Mouse (Mus musculus): ENCODE measurements around the gene Bmpr1a. TPM values are rescaled to one million over a fixed set of nuclear protein-coding genes. Genes with fewer than 3 reads are reported as not detected.

The Bmpr1a gene
- polyA plus RNA-seq, 1 experiment from 2014 or later, result 44.9 TPM

DNA sequence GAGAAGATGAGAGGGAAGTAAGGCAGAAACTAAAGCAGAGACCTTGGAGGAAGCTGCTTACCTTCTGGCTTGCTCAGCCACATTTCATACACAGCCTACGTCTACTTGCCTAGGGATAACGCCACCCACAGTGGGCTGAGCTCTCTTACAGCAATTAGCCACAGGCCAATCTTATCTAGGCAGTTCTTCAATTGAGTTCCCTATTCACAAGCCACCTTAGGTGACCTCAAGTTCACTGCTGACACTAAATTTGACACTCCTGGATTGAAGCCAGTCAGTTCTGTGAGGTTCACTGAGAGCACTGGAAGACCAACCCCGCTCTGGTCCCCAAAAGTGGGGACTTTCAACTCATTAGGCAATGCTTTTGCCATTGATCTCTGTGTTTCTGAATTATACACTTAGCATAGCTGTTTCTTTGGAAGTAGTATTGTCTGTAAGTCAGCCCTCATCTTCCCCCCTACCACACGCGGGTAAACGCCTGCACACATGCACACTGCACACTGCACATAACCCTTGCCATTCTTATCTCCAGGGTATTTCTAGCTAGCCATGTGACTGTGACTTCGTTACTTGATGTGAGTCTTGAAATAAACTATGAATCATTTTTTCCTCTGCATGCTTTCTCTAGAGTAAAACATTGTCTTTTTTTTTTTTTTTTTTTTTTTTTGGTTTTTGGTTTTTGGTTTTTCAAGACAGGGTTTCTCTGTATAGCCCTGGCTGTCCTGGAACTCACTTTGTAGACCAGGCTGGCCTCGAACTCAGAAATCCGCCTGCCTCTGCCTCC, 120.0 kb downstream of the Bmpr1a start:
- no peaks in the 10 kb centered on the region for H3K36me3 ChIP-seq (ENCODE audit: control insufficient read depth, insufficient read depth, low read length)
- H3K27ac ChIP-seq (ENCODE audit: low read depth, low read length), result no peak overlapping the region
- no peak for ATAC-seq (ENCODE audit: low FRiP score)
- 0 out of 2 replicates have a peak, but pooled peaks cover 3% of the 10 kb centered on the region for H3K4me1 ChIP-seq (replicated peaks; ENCODE audit: control insufficient read depth, insufficient read depth, low read length)
- no peak overlapping the region for H3K9ac ChIP-seq (ENCODE audit: low read depth, low read length)
- H3K9me3 ChIP-seq (ENCODE audit: control insufficient read depth, low read length), result no peaks in the 10 kb centered on the region
- 95% methylated on average over 9 of the region's 9 CpGs for WGBS
- no peak overlapping the region for H3K4me2 ChIP-seq (replicated peaks; ENCODE audit: low read depth, low read length)
- H3K4me3 ChIP-seq (ENCODE audit: low read depth, low read length), result no peak overlapping the region
- no peak for DNase-seq (ENCODE audit: low spot score)
- H3K27me3 ChIP-seq (ENCODE audit: control insufficient read depth, insufficient read depth, low read length), result no peaks in the 10 kb centered on the region

DNA sequence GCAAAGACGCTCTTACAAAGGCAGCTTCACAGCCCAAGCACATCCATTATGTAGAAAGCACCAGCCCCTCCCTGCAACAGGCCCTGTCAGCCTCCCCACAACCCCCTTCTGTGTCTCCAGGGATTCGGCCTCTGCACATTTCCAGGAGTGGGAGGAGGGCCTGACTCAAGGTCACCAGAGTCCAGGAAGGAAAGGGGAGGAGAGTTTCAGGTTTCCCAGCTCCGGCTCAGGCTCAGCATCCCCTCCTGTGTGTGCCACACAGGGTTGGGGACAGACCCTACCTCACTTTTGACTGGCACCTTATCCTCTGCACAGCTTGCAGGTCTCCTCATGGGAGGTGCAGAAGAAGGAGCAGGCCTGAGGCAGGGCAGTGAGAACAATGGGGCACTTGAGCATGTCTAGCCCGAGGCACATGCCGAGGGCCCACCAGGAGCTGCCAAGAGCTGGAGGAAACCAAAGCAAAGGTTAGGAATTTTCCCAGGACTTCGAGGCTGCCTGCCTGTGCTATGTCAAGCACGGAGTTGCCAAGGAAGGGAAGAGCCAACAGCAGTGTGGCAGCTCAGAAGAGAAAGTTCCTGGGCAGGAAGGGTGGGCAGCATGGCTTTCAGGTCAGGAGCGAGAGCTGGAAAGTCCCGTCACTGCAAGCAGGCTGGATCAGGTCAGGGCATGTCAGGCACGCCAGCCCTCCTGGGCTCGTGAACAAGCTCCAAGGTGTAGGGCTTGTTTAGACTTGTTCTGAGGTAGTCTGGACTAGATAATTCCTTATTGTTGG, 124.4 kb downstream of the Bmpr1a start:
- peak; percentile 64 for DNase-seq (ENCODE audit: low spot score)
- H3K27me3 ChIP-seq (ENCODE audit: control insufficient read depth, insufficient read depth, low read length), result no peaks in the 10 kb centered on the region
- H3K9me3 ChIP-seq (ENCODE audit: control insufficient read depth, low read length), result no peaks in the 10 kb centered on the region
- no peaks in the 10 kb centered on the region for H3K36me3 ChIP-seq (ENCODE audit: control insufficient read depth, insufficient read depth, low read length)
- peak overlapping the region; percentile 36; the same call in 1 of the 2 replicates for H3K27ac ChIP-seq (ENCODE audit: low read depth, low read length)
- H3K4me1 ChIP-seq (replicated peaks; ENCODE audit: control insufficient read depth, insufficient read depth, low read length), result 0 out of 2 replicates have a peak, but pooled peaks cover 3% of the 10 kb centered on the region
- no peak overlapping the region for H3K4me3 ChIP-seq (ENCODE audit: low read depth, low read length)
- no peak overlapping the region for H3K9ac ChIP-seq (ENCODE audit: low read depth, low read length)
- H3K4me2 ChIP-seq (replicated peaks; ENCODE audit: low read depth, low read length), result no peak overlapping the region
- WGBS, result 38% methylated on average over 11 of the region's 11 CpGs
- peak; percentile 48 for ATAC-seq (ENCODE audit: low FRiP score)

GRCm38 (mm10) chr14:34377121-34377520, 126.0 kb downstream of the Bmpr1a start:
- H3K27ac ChIP-seq (ENCODE audit: low read depth, low read length), result no peak overlapping the region
- no peak overlapping the region for H3K9ac ChIP-seq (ENCODE audit: low read depth, low read length)
- H3K9me3 ChIP-seq (ENCODE audit: control insufficient read depth, low read length), result no peaks in the 10 kb centered on the region
- WGBS, result 84% methylated on average over 4 of the region's 4 CpGs
- no peak overlapping the region for H3K4me2 ChIP-seq (replicated peaks; ENCODE audit: low read depth, low read length)
- no peaks in the 10 kb centered on the region for H3K27me3 ChIP-seq (ENCODE audit: control insufficient read depth, insufficient read depth, low read length)
- DNase-seq (ENCODE audit: low spot score), result no peak
- H3K36me3 ChIP-seq (ENCODE audit: control insufficient read depth, insufficient read depth, low read length), result no peaks in the 10 kb centered on the region
- no peak overlapping the region for H3K4me3 ChIP-seq (ENCODE audit: low read depth, low read length)
- H3K4me1 ChIP-seq (replicated peaks; ENCODE audit: control insufficient read depth, insufficient read depth, low read length), result 0 out of 2 replicates have a peak, but pooled peaks cover 3% of the 10 kb centered on the region
- ATAC-seq (ENCODE audit: low FRiP score), result no peak

DNA sequence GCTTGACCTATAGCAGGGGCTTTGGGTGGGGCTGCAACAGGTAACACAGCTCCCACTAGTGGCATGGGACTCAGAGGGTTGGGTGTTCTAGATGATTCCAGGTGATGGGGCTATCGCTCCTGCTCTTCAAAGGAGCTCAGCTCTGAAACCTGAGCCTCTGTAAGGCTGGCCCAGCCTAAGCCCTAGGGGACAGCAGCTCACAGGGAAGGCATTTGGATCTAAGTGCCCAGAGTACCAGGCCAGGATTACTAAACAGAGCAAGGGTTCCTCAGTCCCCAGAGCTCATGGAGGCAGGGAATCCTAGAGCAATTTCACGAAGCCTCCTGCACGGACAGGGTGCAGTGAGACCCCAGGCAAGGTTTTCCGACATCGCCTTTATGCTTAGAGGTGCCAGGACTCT, 127.2 kb downstream of the Bmpr1a start:
- Histone ChIP-seq H3K27ac (ENCODE audit: low read depth, low read length) (no peak overlapping the region), H3K4me1 (replicated peaks; ENCODE audit: control insufficient read depth, insufficient read depth, low read length) (0 out of 2 replicates have a peak, but pooled peaks cover 3% of the 10 kb centered on the region), H3K4me2 (replicated peaks; ENCODE audit: low read depth, low read length) (no peak overlapping the region), H3K4me3 (ENCODE audit: low read depth, low read length) (0 out of 2 replicates have a peak overlapping the region, but pooled peaks have one; percentile 4), H3K36me3 (ENCODE audit: control insufficient read depth, insufficient read depth, low read length) (no peaks in the 10 kb centered on the region), H3K27me3 (ENCODE audit: control insufficient read depth, insufficient read depth, low read length) (no peaks in the 10 kb centered on the region), H3K9ac (ENCODE audit: low read depth, low read length) (no peak overlapping the region), H3K9me3 (ENCODE audit: control insufficient read depth, low read length) (no peaks in the 10 kb centered on the region)
- WGBS, result 86% methylated on average over 5 of the region's 5 CpGs
- no peak for DNase-seq (ENCODE audit: low spot score)
- no peak for ATAC-seq (ENCODE audit: low FRiP score)

- DNase-seq (ENCODE audit: low spot score), result no peak
- Histone ChIP-seq H3K4me2 (replicated peaks; ENCODE audit: low read depth, low read length) (no peak within 1 kb of the TSS), H3K9me3 (ENCODE audit: control insufficient read depth, low read length) (no peaks in the 10 kb centered on the region), H3K27me3 (ENCODE audit: control insufficient read depth, insufficient read depth, low read length) (no peaks in the 10 kb centered on the region), H3K36me3 (ENCODE audit: control insufficient read depth, insufficient read depth, low read length) (no peaks in the 10 kb centered on the region), H3K27ac (ENCODE audit: low read depth, low read length) (peak within 1 kb of the TSS; percentile 45; the same call in 1 of the 2 replicates), H3K4me1 (replicated peaks; ENCODE audit: control insufficient read depth, insufficient read depth, low read length) (0 out of 2 replicates have a peak, but pooled peaks cover 3% of the 10 kb centered on the region), H3K4me3 (ENCODE audit: low read depth, low read length) (peak within 1 kb of the TSS; percentile 4; the same call in 1 of the 2 replicates), H3K9ac (ENCODE audit: low read depth, low read length) (no peak within 1 kb of the TSS)
- no peak for ATAC-seq (ENCODE audit: low FRiP score)
- WGBS, result 80% methylated on average over 13 of the region's 13 CpGs
Measured at GRCm38 (mm10) chr14:34375415-34375904, 127.7 kb downstream of the Bmpr1a start, which contains the start of gene Mmrn2. Mmrn2 (plus strand) TSS chr14:34375465.

DNA sequence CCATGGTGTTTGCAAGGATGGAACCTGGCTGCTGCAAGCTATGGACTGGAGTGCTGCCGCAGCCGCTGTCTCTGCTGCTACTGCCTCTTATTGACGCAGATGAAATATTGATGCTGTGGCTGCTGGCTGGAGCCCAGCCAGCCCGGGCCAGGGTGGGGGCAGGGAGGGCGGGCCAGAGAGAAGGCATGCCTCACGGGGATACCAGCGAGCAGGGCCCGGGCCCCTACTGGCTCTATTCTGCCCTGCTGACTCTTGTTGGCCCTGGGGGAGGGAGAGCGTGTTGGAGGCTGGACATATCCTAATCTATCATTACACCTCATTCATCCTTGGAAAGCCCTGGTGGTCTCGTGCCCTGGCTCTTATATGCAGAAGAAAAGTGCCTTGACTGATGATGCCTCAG, 128.6 kb downstream of the Bmpr1a start, which contains the start of gene Sncg:
Gene Sncg, minus strand, starts transcription at position 213 of the 400 bp plus-strand sequence.
- H3K4me2 ChIP-seq (replicated peaks; ENCODE audit: low read depth, low read length), result peak within 1 kb of the TSS; percentile 21; the same call in 1 of the 2 replicates
- peak; percentile 62 for ATAC-seq (ENCODE audit: low FRiP score)
- H3K9ac ChIP-seq (ENCODE audit: low read depth, low read length), result no peak within 1 kb of the TSS
- peak within 1 kb of the TSS; percentile 45; the same call in 1 of the 2 replicates for H3K27ac ChIP-seq (ENCODE audit: low read depth, low read length)
- no peaks in the 10 kb centered on the region for H3K9me3 ChIP-seq (ENCODE audit: control insufficient read depth, low read length)
- H3K4me1 ChIP-seq (replicated peaks; ENCODE audit: control insufficient read depth, insufficient read depth, low read length), result 0 out of 2 replicates have a peak, but pooled peaks cover 3% of the 10 kb centered on the region
- DNase-seq (ENCODE audit: low spot score), result peak; percentile 41
- H3K36me3 ChIP-seq (ENCODE audit: control insufficient read depth, insufficient read depth, low read length), result no peaks in the 10 kb centered on the region
- 51% methylated on average over 10 of the region's 10 CpGs for WGBS
- peak within 1 kb of the TSS; percentile 1 for H3K4me3 ChIP-seq (ENCODE audit: low read depth, low read length)
- H3K27me3 ChIP-seq (ENCODE audit: control insufficient read depth, insufficient read depth, low read length), result no peaks in the 10 kb centered on the region

DNA sequence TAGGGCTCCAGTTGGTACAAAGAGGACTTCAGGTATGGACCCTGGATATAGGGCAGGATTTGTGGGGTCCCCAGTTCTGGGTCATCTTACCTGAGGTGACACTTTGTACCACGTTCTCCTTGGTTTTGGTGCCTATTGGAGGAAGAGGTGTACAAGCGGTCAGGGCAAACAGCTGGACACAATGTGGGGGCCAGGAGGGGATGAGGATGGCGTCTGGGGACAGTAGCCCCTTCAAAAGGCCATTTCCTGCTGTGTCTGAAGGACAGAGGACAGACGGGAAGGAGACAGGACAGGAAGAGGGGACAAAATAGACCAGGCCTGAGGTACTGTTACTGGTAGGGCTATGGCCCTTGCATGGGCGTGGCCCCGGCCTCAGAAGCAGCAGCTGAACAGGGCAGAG, 129.6 kb downstream of the Bmpr1a start:
- Histone ChIP-seq H3K4me3 (ENCODE audit: low read depth, low read length) (peak overlapping the region; percentile 1; the same call in 1 of the 2 replicates), H3K9me3 (ENCODE audit: control insufficient read depth, low read length) (no peaks in the 10 kb centered on the region), H3K27me3 (ENCODE audit: control insufficient read depth, insufficient read depth, low read length) (no peaks in the 10 kb centered on the region), H3K36me3 (ENCODE audit: control insufficient read depth, insufficient read depth, low read length) (no peaks in the 10 kb centered on the region), H3K4me1 (replicated peaks; ENCODE audit: control insufficient read depth, insufficient read depth, low read length) (0 out of 2 replicates have a peak, but pooled peaks cover 3% of the 10 kb centered on the region), H3K4me2 (replicated peaks; ENCODE audit: low read depth, low read length) (peak overlapping the region; percentile 21; the same call in 1 of the 2 replicates), H3K27ac (ENCODE audit: low read depth, low read length) (no peak overlapping the region), H3K9ac (ENCODE audit: low read depth, low read length) (no peak overlapping the region)
- DNase-seq (ENCODE audit: low spot score), result no peak
- no peak for ATAC-seq (ENCODE audit: low FRiP score)
- 79% methylated on average over 6 of the region's 6 CpGs for WGBS

GRCm38 (mm10) chr14:34372646-34373045, 130.5 kb downstream of the Bmpr1a start:
- DNase-seq (ENCODE audit: low spot score), result peak; percentile 52
- H3K4me1 ChIP-seq (replicated peaks; ENCODE audit: control insufficient read depth, insufficient read depth, low read length), result no peaks in the 10 kb centered on the region
- no peak overlapping the region for H3K9ac ChIP-seq (ENCODE audit: low read depth, low read length)
- H3K36me3 ChIP-seq (ENCODE audit: control insufficient read depth, insufficient read depth, low read length), result no peaks in the 10 kb centered on the region
- H3K9me3 ChIP-seq (ENCODE audit: control insufficient read depth, low read length), result no peaks in the 10 kb centered on the region
- 80% methylated on average over 6 of the region's 6 CpGs for WGBS
- no peak overlapping the region for H3K4me3 ChIP-seq (ENCODE audit: low read depth, low read length)
- H3K27me3 ChIP-seq (ENCODE audit: control insufficient read depth, insufficient read depth, low read length), result no peaks in the 10 kb centered on the region
- H3K4me2 ChIP-seq (replicated peaks; ENCODE audit: low read depth, low read length), result no peak overlapping the region; the same call in 1 of the 2 replicates
- no peak for ATAC-seq (ENCODE audit: low FRiP score)
- H3K27ac ChIP-seq (ENCODE audit: low read depth, low read length), result no peak overlapping the region
